Comparison of ENCODE assay signal across 9 mouse cellular contexts in genomic region chr16:45723172-45723901, GRCm38 (mm10). TPM values are rescaled to one million over a fixed set of nuclear protein-coding genes. Genes with fewer than 3 reads are reported as not detected.
A peak's percentile ranks its signal among the peaks of the same experiment; 100 is the strongest.
DNase-seq lines count a peak whose midpoint lies in the region; ATAC-seq and TF ChIP-seq lines count a peak whose summit lies in the region.
"Had no signal": no experiment of that assay in that cellular context is flagged by ENCODE, and none has a peak within 500 bp of the region (broad histone marks: within the 10 kb centered on the region; RNA-seq: fewer than 3 reads in every experiment).

No protein-coding gene starts in this region.

- 50% methylated on average over 6 of the region's 6 CpGs for WGBS in embryonic facial prominence, embryonic 12.5 days
- WGBS in limb, embryonic 10.5 days = 60% methylated on average over 6 of the region's 6 CpGs

- peak overlapping the region; percentile 51 for H3K9ac ChIP-seq in ES-Bruce4 (ENCODE audit: low read depth, poor library complexity, severe bottlenecking)
- peak overlapping the region; percentile 77 for H3K9ac ChIP-seq in embryonic facial prominence, embryonic 12.5 days

- H3K4me2 ChIP-seq in embryonic facial prominence, embryonic 12.5 days (replicated peaks) = peak overlapping the region; percentile 87

- TF ChIP-seq EP300 in ES-Bruce4 (IDR thresholded peaks at IDR 0.05; ENCODE audit: insufficient read depth, low read depth, low read length) = no peak

- H3K27me3 ChIP-seq in ES-Bruce4 (ENCODE audit: control insufficient read depth, insufficient read depth, low read length, poor library complexity, severe bottlenecking) = no peaks in the 10 kb centered on the region
- no peaks in the 10 kb centered on the region for H3K27me3 ChIP-seq in embryonic facial prominence, embryonic 12.5 days
- no peaks in the 10 kb centered on the region for H3K27me3 ChIP-seq in limb, embryonic 10.5 days (ENCODE audit: low read depth, poor library complexity, severe bottlenecking)

- H3K4me1 ChIP-seq in ES-Bruce4 (ENCODE audit: control insufficient read depth, insufficient read depth, low read length) = no peaks in the 10 kb centered on the region
- peaks cover 13% of the 10 kb centered on the region; the same call in 1 of the 2 replicates for H3K4me1 ChIP-seq in embryonic facial prominence, embryonic 12.5 days
- peaks cover 25% of the 10 kb centered on the region for H3K4me1 ChIP-seq in limb, embryonic 10.5 days

- H3K9me3 ChIP-seq in ES-Bruce4 (replicated peaks; ENCODE audit: control insufficient read depth, insufficient read depth, low read length, poor library complexity, severe bottlenecking) = no peaks in the 10 kb centered on the region
- H3K9me3 ChIP-seq in embryonic facial prominence, embryonic 12.5 days = no peaks in the 10 kb centered on the region
- H3K9me3 ChIP-seq in limb, embryonic 10.5 days (replicated peaks) = no peaks in the 10 kb centered on the region
- H3K9me3 ChIP-seq: megakaryocyte, embryonic 14.5 days had no signal

- no peak overlapping the region for H3K27ac ChIP-seq in ES-Bruce4 (ENCODE audit: insufficient read depth, low read length)
- H3K27ac ChIP-seq in embryonic facial prominence, embryonic 12.5 days = peak overlapping the region; percentile 78; the same call in 1 of the 2 replicates
- H3K27ac ChIP-seq in limb, embryonic 10.5 days = peak overlapping the region; percentile 86

- no peak for ATAC-seq in embryonic facial prominence, embryonic 12.5 days (ENCODE audit: insufficient number of reproducible peaks, insufficient read depth, low FRiP score, low TSS enrichment)

- TF ChIP-seq CTCF in ES-Bruce4 (IDR thresholded peaks at IDR 0.05; ENCODE audit: low read depth, low read length) = no peak

- intact Hi-C loops in heart, postnatal 36 days (cut with DNase I) = no loop called here

- H3K4me3 ChIP-seq in ES-Bruce4 (ENCODE audit: low read depth, low read length) = peak overlapping the region; percentile 74
- peak overlapping the region; percentile 60 for H3K4me3 ChIP-seq in embryonic facial prominence, embryonic 12.5 days
- H3K4me3 ChIP-seq in limb, embryonic 10.5 days = peak overlapping the region; percentile 55

- no peak for TF ChIP-seq POLR2A in ES-Bruce4 (IDR thresholded peaks at IDR 0.05; ENCODE audit: insufficient read depth, low read length)

- H3K36me3 ChIP-seq in ES-Bruce4 (ENCODE audit: control insufficient read depth, insufficient read depth, low read length, poor library complexity, severe bottlenecking) = no peaks in the 10 kb centered on the region
- H3K36me3 ChIP-seq in embryonic facial prominence, embryonic 12.5 days = peaks cover 7% of the 10 kb centered on the region
- peaks cover 30% of the 10 kb centered on the region for H3K36me3 ChIP-seq in limb, embryonic 10.5 days

- peak; percentile 84 for DNase-seq in heart, adult 11 months
- no peak for DNase-seq in heart, postnatal 36 days
- DNase-seq in limb, embryonic 10.5 days (ENCODE audit: low spot score) = peak; percentile 40
- peak; percentile 28 for DNase-seq in telencephalon, adult 2 months (ENCODE audit: low read depth, low spot score)
- DNase-seq in lung, postnatal 4 days = no peak
- no peak for DNase-seq in lung, postnatal 14 days

RNA-seq across cellular contexts. Expression of gene Tagln3, which starts 1.1 kb away (rescaled TPM):
- under 1 TPM; 0.43 to 0.64 TPM for total RNA-seq in heart, postnatal 36 days (2021)
- 3.7 and 4.9 TPM in 2 replicates for polyA plus RNA-seq in ES-Bruce4 (2011; ENCODE audit: insufficient read depth, insufficient read length, low read depth, missing spikeins)
- 60.2 and 81.5 TPM in 2 replicates for polyA plus RNA-seq in embryonic facial prominence, embryonic 12.5 days (2016; fragmentation: Nextera tagmentation; extraction: Ambion mirVana)
- polyA plus RNA-seq in limb, embryonic 10.5 days (2016; fragmentation: Nextera tagmentation; extraction: Ambion mirVana) = 23.5 and 28.5 TPM in 2 replicates

RNA-seq across cellular contexts. Expression of gene Abhd10, which starts 19.4 kb away (rescaled TPM):
- total RNA-seq in heart, postnatal 36 days (2021) = 10 to 100 TPM; 15.2 to 17.9 TPM
- 24.1 and 25.9 TPM in 2 replicates for polyA plus RNA-seq in ES-Bruce4 (2011; ENCODE audit: insufficient read depth, insufficient read length, low read depth, missing spikeins)
- polyA plus RNA-seq in embryonic facial prominence, embryonic 12.5 days (2016; fragmentation: Nextera tagmentation; extraction: Ambion mirVana) = 37.3 and 43.6 TPM in 2 replicates
- 38.8 and 43.0 TPM in 2 replicates for polyA plus RNA-seq in limb, embryonic 10.5 days (2016; fragmentation: Nextera tagmentation; extraction: Ambion mirVana)

RNA-seq across cellular contexts. Expression of gene Tmprss7, which starts 29.9 kb away (rescaled TPM):
- not detected for total RNA-seq in heart, postnatal 36 days (2021)
- polyA plus RNA-seq in ES-Bruce4 (2011; ENCODE audit: insufficient read depth, insufficient read length, low read depth, missing spikeins) = not detected in 2 replicates
- polyA plus RNA-seq in embryonic facial prominence, embryonic 12.5 days (2016; fragmentation: Nextera tagmentation; extraction: Ambion mirVana) = 0.22 and 0.29 TPM in 2 replicates
- polyA plus RNA-seq in limb, embryonic 10.5 days (2016; fragmentation: Nextera tagmentation; extraction: Ambion mirVana) = 0.18 TPM in 1 of 2 replicates, not detected in the other

Comparison
In these comparisons a context has a peak if more than half of its experiments do, and no peak if none do; other contexts are left out.
1. DNase-seq: peak in heart, adult 11 months (single experiment), limb, embryonic 10.5 days (single experiment) and telencephalon, adult 2 months (single experiment); none in heart, postnatal 36 days (0 of 2), lung, postnatal 4 days (0 of 2) and lung, postnatal 14 days (single experiment).
2. Peak in every context shown above with its lines, with median percentiles within 50 percentile points of each other: H3K4me3 ChIP-seq.